20 mouse cellular contexts compared by ENCODE assay signal in genomic region chr16:40692292-40692691, GRCm38 (mm10).
DNase-seq lines count a peak whose midpoint lies in the region; ATAC-seq and TF ChIP-seq lines count a peak whose summit lies in the region.
"Had no signal": no experiment of that assay in that cellular context is flagged by ENCODE, and none has a peak within 500 bp of the region (broad histone marks: within the 10 kb centered on the region; RNA-seq: fewer than 3 reads in every experiment).

No protein-coding gene starts in this region.

- no peaks in the 10 kb centered on the region for H3K36me3 ChIP-seq in hindbrain, embryonic 13.5 days
- no peaks in the 10 kb centered on the region for H3K36me3 ChIP-seq in hindbrain, postnatal 0 days (ENCODE audit: insufficient read depth, low read length)
- no peaks in the 10 kb centered on the region for H3K36me3 ChIP-seq in midbrain, embryonic 13.5 days
- no peaks in the 10 kb centered on the region for H3K36me3 ChIP-seq in midbrain, embryonic 10.5 days
- H3K36me3 ChIP-seq in forebrain, postnatal 0 days (ENCODE audit: insufficient read depth), result no peaks in the 10 kb centered on the region
- H3K36me3 ChIP-seq in midbrain, postnatal 0 days (ENCODE audit: insufficient read depth, low read length), result no peaks in the 10 kb centered on the region
- H3K36me3 ChIP-seq: embryonic facial prominence, embryonic 12.5 days; limb, embryonic 13.5 days; stomach, embryonic 15.5 days had no signal

- WGBS in hindbrain, embryonic 13.5 days, result 13% methylated on average over 2 of the region's 2 CpGs
- WGBS in hindbrain, postnatal 0 days, result 7% methylated on average over 2 of the region's 2 CpGs
- 20% methylated on average over 2 of the region's 2 CpGs for WGBS in midbrain, embryonic 13.5 days
- 15% methylated on average over 2 of the region's 2 CpGs for WGBS in midbrain, embryonic 10.5 days
- 8% methylated on average over 2 of the region's 2 CpGs for WGBS in forebrain, postnatal 0 days
- WGBS in midbrain, postnatal 0 days, result 14% methylated on average over 2 of the region's 2 CpGs

- H3K4me1 ChIP-seq in hindbrain, embryonic 13.5 days (replicated peaks), result 0 out of 2 replicates have a peak, but pooled peaks cover 4% of the 10 kb centered on the region
- H3K4me1 ChIP-seq in hindbrain, postnatal 0 days (ENCODE audit: insufficient read depth, low read length), result no peaks in the 10 kb centered on the region; the same call in 1 of the 2 replicates
- peaks cover 9% of the 10 kb centered on the region for H3K4me1 ChIP-seq in midbrain, embryonic 13.5 days (replicated peaks)
- no peaks in the 10 kb centered on the region for H3K4me1 ChIP-seq in midbrain, embryonic 10.5 days
- H3K4me1 ChIP-seq in forebrain, postnatal 0 days (ENCODE audit: insufficient read depth), result no peaks in the 10 kb centered on the region
- H3K4me1 ChIP-seq in midbrain, postnatal 0 days (ENCODE audit: insufficient read depth, low read length), result no peaks in the 10 kb centered on the region
- H3K4me1 ChIP-seq: embryonic facial prominence, embryonic 12.5 days; limb, embryonic 13.5 days; megakaryocyte, embryonic 14.5 days; stomach, embryonic 15.5 days had no signal

- no peak overlapping the region for H3K9ac ChIP-seq in hindbrain, embryonic 13.5 days
- H3K9ac ChIP-seq in hindbrain, postnatal 0 days (replicated peaks; ENCODE audit: low read length), result no peak overlapping the region
- no peak overlapping the region for H3K9ac ChIP-seq in midbrain, embryonic 13.5 days (replicated peaks)
- no peak overlapping the region for H3K9ac ChIP-seq in forebrain, postnatal 0 days
- no peak overlapping the region for H3K9ac ChIP-seq in midbrain, postnatal 0 days (replicated peaks; ENCODE audit: low read length, poor library complexity, severe bottlenecking)
- H3K9ac ChIP-seq: embryonic facial prominence, embryonic 12.5 days; limb, embryonic 13.5 days; liver, embryonic 14.5 days; stomach, embryonic 15.5 days had no signal

- no peaks in the 10 kb centered on the region for H3K9me3 ChIP-seq in hindbrain, embryonic 13.5 days
- no peaks in the 10 kb centered on the region for H3K9me3 ChIP-seq in hindbrain, postnatal 0 days (ENCODE audit: low read length)
- no peaks in the 10 kb centered on the region for H3K9me3 ChIP-seq in midbrain, embryonic 13.5 days
- H3K9me3 ChIP-seq in midbrain, embryonic 10.5 days (replicated peaks), result no peaks in the 10 kb centered on the region
- H3K9me3 ChIP-seq in forebrain, postnatal 0 days (ENCODE audit: low read length), result no peaks in the 10 kb centered on the region
- H3K9me3 ChIP-seq in midbrain, postnatal 0 days (ENCODE audit: low read length), result no peaks in the 10 kb centered on the region
- H3K9me3 ChIP-seq: embryonic facial prominence, embryonic 12.5 days; limb, embryonic 13.5 days; megakaryocyte, embryonic 14.5 days; stomach, embryonic 15.5 days had no signal

- H3K27me3 ChIP-seq in hindbrain, embryonic 13.5 days, result no peaks in the 10 kb centered on the region
- no peaks in the 10 kb centered on the region for H3K27me3 ChIP-seq in hindbrain, postnatal 0 days (ENCODE audit: insufficient read depth, low read length)
- no peaks in the 10 kb centered on the region for H3K27me3 ChIP-seq in midbrain, embryonic 13.5 days
- no peaks in the 10 kb centered on the region for H3K27me3 ChIP-seq in midbrain, embryonic 10.5 days (ENCODE audit: low read depth, poor library complexity, severe bottlenecking)
- no peaks in the 10 kb centered on the region for H3K27me3 ChIP-seq in forebrain, postnatal 0 days (ENCODE audit: insufficient read depth, low read length)
- no peaks in the 10 kb centered on the region for H3K27me3 ChIP-seq in midbrain, postnatal 0 days (ENCODE audit: insufficient read depth, low read length)
- H3K27me3 ChIP-seq: embryonic facial prominence, embryonic 12.5 days; limb, embryonic 13.5 days; megakaryocyte, embryonic 14.5 days; stomach, embryonic 15.5 days had no signal

- no peak overlapping the region for H3K4me3 ChIP-seq in hindbrain, embryonic 13.5 days
- no peak overlapping the region for H3K4me3 ChIP-seq in hindbrain, postnatal 0 days (ENCODE audit: low read length)
- H3K4me3 ChIP-seq in midbrain, embryonic 13.5 days (replicated peaks), result no peak overlapping the region
- no peak overlapping the region for H3K4me3 ChIP-seq in midbrain, embryonic 10.5 days
- no peak overlapping the region for H3K4me3 ChIP-seq in forebrain, postnatal 0 days (ENCODE audit: low read depth, low read length)
- H3K4me3 ChIP-seq in midbrain, postnatal 0 days (ENCODE audit: low read depth, low read length), result no peak overlapping the region
- H3K4me3 ChIP-seq: embryonic facial prominence, embryonic 12.5 days; heart, adult 2 months; limb, embryonic 13.5 days; megakaryocyte, embryonic 14.5 days; myocyte; stomach, embryonic 15.5 days had no signal

- H3K4me2 ChIP-seq in hindbrain, embryonic 13.5 days, result no peak overlapping the region
- H3K4me2 ChIP-seq in hindbrain, postnatal 0 days (ENCODE audit: low read depth, low read length), result no peak overlapping the region
- H3K4me2 ChIP-seq in midbrain, embryonic 13.5 days (replicated peaks), result no peak overlapping the region
- H3K4me2 ChIP-seq in forebrain, postnatal 0 days (ENCODE audit: low read depth), result no peak overlapping the region
- no peak overlapping the region for H3K4me2 ChIP-seq in midbrain, postnatal 0 days (ENCODE audit: low read depth, low read length, poor library complexity, severe bottlenecking)
- H3K4me2 ChIP-seq: embryonic facial prominence, embryonic 12.5 days; limb, embryonic 13.5 days; stomach, embryonic 15.5 days had no signal

- no peak overlapping the region for H3K27ac ChIP-seq in hindbrain, embryonic 13.5 days
- no peak overlapping the region for H3K27ac ChIP-seq in hindbrain, postnatal 0 days
- H3K27ac ChIP-seq in midbrain, embryonic 13.5 days, result no peak overlapping the region
- no peak overlapping the region for H3K27ac ChIP-seq in midbrain, embryonic 10.5 days (replicated peaks)
- no peak overlapping the region; the same call in 1 of the 2 replicates for H3K27ac ChIP-seq in forebrain, postnatal 0 days (ENCODE audit: low read depth, low read length)
- no peak overlapping the region for H3K27ac ChIP-seq in midbrain, postnatal 0 days (ENCODE audit: low read depth, low read length)
- H3K27ac ChIP-seq: embryonic facial prominence, embryonic 12.5 days; heart, adult 2 months; limb, embryonic 13.5 days; liver, embryonic 14.5 days; stomach, embryonic 15.5 days had no signal

- no peak for TF ChIP-seq CTCF in hindbrain, postnatal 0 days (IDR thresholded peaks at IDR 0.05; ENCODE audit: low read depth)
- no peak for TF ChIP-seq CTCF in forebrain, postnatal 0 days (IDR thresholded peaks at IDR 0.05; ENCODE audit: low read depth)
- TF ChIP-seq CTCF in midbrain, postnatal 0 days (IDR thresholded peaks at IDR 0.05), result no peak

- DNase-seq in hindbrain, postnatal 0 days (ENCODE audit: low spot score), result no peak
- no peak for DNase-seq in midbrain, embryonic 10.5 days (ENCODE audit: low spot score)
- peak; percentile 27 for DNase-seq in forebrain, postnatal 0 days
- DNase-seq in midbrain, postnatal 0 days (ENCODE audit: low spot score), result peak; percentile 31
- DNase-seq in urinary bladder, adult 18-20 months (ENCODE audit: low spot score in 2 of 2), result no peak
- DNase-seq: adrenal gland, postnatal 25 days; cerebellum, adult 9-10 months; gastrocnemius, postnatal 10 days; heart, adult 2 months; kidney, adult 2 months; kidney, postnatal 36 days; thymus, postnatal 14 days had no signal

- 0 out of 2 replicates have a peak, but pooled peaks have one; percentile 73 for ATAC-seq in hindbrain, embryonic 13.5 days (ENCODE audit: low FRiP score)
- ATAC-seq in hindbrain, postnatal 0 days, result no peak
- ATAC-seq in midbrain, embryonic 13.5 days, result 0 out of 2 replicates have a peak, but pooled peaks have one; percentile 63
- ATAC-seq in forebrain, postnatal 0 days, result peak; percentile 66
- no peak for ATAC-seq in midbrain, postnatal 0 days (ENCODE audit: low FRiP score)

Comparison
In these comparisons a context has a peak if more than half of its experiments do, and no peak if none do; other contexts are left out.
1. ATAC-seq: peak in hindbrain, embryonic 13.5 days (single experiment), midbrain, embryonic 13.5 days (single experiment) and forebrain, postnatal 0 days (single experiment); none in hindbrain, postnatal 0 days (single experiment) and midbrain, postnatal 0 days (single experiment).
2. DNase-seq: peak in forebrain, postnatal 0 days (single experiment) and midbrain, postnatal 0 days (single experiment); none in hindbrain, postnatal 0 days (single experiment), midbrain, embryonic 10.5 days (single experiment) and urinary bladder, adult 18-20 months (0 of 2).